Mouse (Mus musculus) cerebellum, adult 2 months (tissue): ENCODE measurements around the gene Ppfia4.

ENCODE experiments used
- CTCF ChIP-seq: fragments of 200-500 bp; IDR thresholded peaks from 2 replicates; pipeline ENCODE4 v1.5.1; 2011; ENCODE audit warnings: low read depth, mild to moderate bottlenecking, control low read depth, low read length, moderate library complexity, borderline replicate concordance; ENCODE audit not compliant: insufficient read depth
- POLR2A ChIP-seq: fragments of 200-500 bp; IDR thresholded peaks from 2 replicates; pipeline ENCODE4 v1.6.1; 2011; ENCODE audit warnings: low read length, control low read depth, borderline replicate concordance; ENCODE audit not compliant: insufficient read depth

GRCm38 (mm10) chr1:134335211-134335923, 2.6 kb upstream of the Ppfia4 start:
- TF ChIP-seq CTCF (no peak), POLR2A (0 out of 2 replicates have a peak, but pooled peaks have one; percentile 7)
